Mouse (Mus musculus) liver, embryonic 13.5 days (tissue): ENCODE data around the gene Sphkap. TPM values are rescaled to one million over a fixed set of nuclear protein-coding genes. Genes with fewer than 3 reads are reported as not detected.

Experiments used
- ATAC-seq: fragments of 200-750 bp; cut with Nextera tagmentation; 2 replicates; pipeline ENCODE4 v1.8.0; 2017; ENCODE audit warnings: low read depth, mild to moderate bottlenecking, moderate number of reproducible peaks, moderate library complexity
- DNase-seq: peaks from one replicate; pipeline ENCODE4 v3.0.0; 2022
- H3K27ac ChIP-seq: fragments of 300-500 bp; sonication (generic); 2 replicates; pipeline ENCODE4 v1.5.1; 2015; ENCODE audit warnings: moderate library complexity, mild to moderate bottlenecking, inconsistent platforms
- H3K27me3 ChIP-seq: fragments of 300-500 bp; sonication (generic); 2 replicates; pipeline ENCODE4 v1.6.1; 2015; ENCODE audit warnings: mild to moderate bottlenecking, inconsistent platforms
- H3K36me3 ChIP-seq: fragments of 300-500 bp; sonication (generic); 2 replicates; pipeline ENCODE4 v1.6.1; 2015; ENCODE audit warnings: mild to moderate bottlenecking, inconsistent platforms
- H3K4me1 ChIP-seq: fragments of 300-500 bp; sonication (generic); replicated peaks from 2 replicates; pipeline ENCODE4 v1.6.1; 2015; ENCODE audit warnings: inconsistent platforms
- H3K4me2 ChIP-seq: fragments of 300-500 bp; sonication (generic); 2 replicates; pipeline ENCODE4 v1.6.1; 2015; ENCODE audit warnings: inconsistent platforms, mild to moderate bottlenecking, moderate library complexity
- H3K4me3 ChIP-seq: fragments of 300-500 bp; sonication (generic); replicated peaks from 2 replicates; pipeline ENCODE4 v1.5.1; 2015; ENCODE audit warnings: mild to moderate bottlenecking, inconsistent platforms
- H3K9ac ChIP-seq: fragments of 300-500 bp; sonication (generic); 2 replicates; pipeline ENCODE4 v1.6.1; 2015; ENCODE audit warnings: mild to moderate bottlenecking, inconsistent platforms
- H3K9me3 ChIP-seq: fragments of 300-500 bp; sonication (generic); replicated peaks from 2 replicates; pipeline ENCODE4 v1.6.1; 2016; ENCODE audit warnings: inconsistent platforms
- WGBS: fragments of 180-500 bp; shearing (Covaris S2); methylation state at CpG from one replicate; pipeline ENCODE4 v1.1.7; 2015; ENCODE audit not compliant: insufficient replicate concordance; 5-methylcytosine and 5-hydroxymethylcytosine counted together
- polyA plus RNA-seq: library from polyadenylated mRNA; unstranded; fragments of >200 nt; fragmentation: Nextera tagmentation; extraction: Ambion mirVana; gene quantifications from 2 replicates; pipeline ENCODE4 v1.2.1, GENCODE M21; 2015

Sphkap gene
- polyA plus RNA-seq, 1 experiment from 2014 or later, result 0.05 TPM

GRCm38 (mm10) chr1:83366456-83366855 is 41.5 kb downstream of the Sphkap start:
- ATAC-seq (no peak), DNase-seq (no peak)
- H3K4me2 ChIP-seq, result no peak overlapping the region
- H3K36me3 ChIP-seq, result no peaks in the 10 kb centered on the region
- no peaks in the 10 kb centered on the region for H3K4me1 ChIP-seq
- no peak overlapping the region for H3K4me3 ChIP-seq
- H3K27me3 ChIP-seq, result no peaks in the 10 kb centered on the region
- H3K9me3 ChIP-seq, result no peaks in the 10 kb centered on the region
- no peak overlapping the region for H3K9ac ChIP-seq
- H3K27ac ChIP-seq, result no peak overlapping the region
- 75% methylated on average over 5 of the region's 5 CpGs for WGBS

- no peaks in the 10 kb centered on the region for H3K4me1 ChIP-seq
- H3K27me3 ChIP-seq, result no peaks in the 10 kb centered on the region
- no peak for DNase-seq
- no peak overlapping the region for H3K4me2 ChIP-seq
- H3K9ac ChIP-seq, result no peak overlapping the region
- 48% methylated on average over 6 of the region's 6 CpGs for WGBS
- H3K36me3 ChIP-seq, result no peaks in the 10 kb centered on the region
- H3K4me3 ChIP-seq, result no peak overlapping the region
- no peak overlapping the region for H3K27ac ChIP-seq
- ATAC-seq, result no peak
- H3K9me3 ChIP-seq, result no peaks in the 10 kb centered on the region
Measured at GRCm38 (mm10) chr1:83362168-83362567, 45.8 kb downstream of the Sphkap start.

GRCm38 (mm10) chr1:83346453-83346852 is 61.5 kb downstream of the Sphkap start:
- Histone ChIP-seq H3K4me3 (no peak overlapping the region), H3K27me3 (no peaks in the 10 kb centered on the region), H3K9ac (no peak overlapping the region), H3K4me1 (no peaks in the 10 kb centered on the region), H3K36me3 (no peaks in the 10 kb centered on the region), H3K27ac (no peak overlapping the region), H3K4me2 (no peak overlapping the region), H3K9me3 (no peaks in the 10 kb centered on the region)
- DNase-seq (no peak), ATAC-seq (no peak)
- WGBS, result 61% methylated on average over 1 of the region's 1 CpGs

DNA sequence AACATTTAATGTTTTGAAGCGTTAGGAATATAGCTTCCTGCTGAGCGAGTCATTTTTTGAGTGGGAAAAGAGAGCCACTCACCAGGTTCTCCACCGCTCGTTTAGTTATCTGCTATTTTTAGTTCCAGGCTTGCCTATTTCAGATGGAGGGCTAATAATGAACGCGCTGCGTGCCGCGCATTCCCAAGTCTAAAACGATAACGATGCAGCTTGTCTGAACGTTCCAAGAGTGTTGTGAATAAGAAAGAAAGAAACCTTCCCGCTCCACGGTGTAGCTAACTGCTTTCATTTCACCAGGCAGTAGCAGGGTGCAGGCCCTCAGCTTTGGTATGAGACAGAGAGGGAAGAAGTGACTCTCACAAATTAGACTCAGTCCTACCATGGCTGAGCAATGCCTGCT is 62.4 kb downstream of the Sphkap start:
- Histone ChIP-seq H3K4me2 (no peak overlapping the region), H3K27ac (no peak overlapping the region), H3K4me3 (no peak overlapping the region), H3K9me3 (no peaks in the 10 kb centered on the region), H3K4me1 (no peaks in the 10 kb centered on the region), H3K27me3 (no peaks in the 10 kb centered on the region), H3K36me3 (no peaks in the 10 kb centered on the region), H3K9ac (no peak overlapping the region)
- WGBS, result 78% methylated on average over 14 of the region's 14 CpGs
- DNase-seq (no peak), ATAC-seq (no peak)

DNA sequence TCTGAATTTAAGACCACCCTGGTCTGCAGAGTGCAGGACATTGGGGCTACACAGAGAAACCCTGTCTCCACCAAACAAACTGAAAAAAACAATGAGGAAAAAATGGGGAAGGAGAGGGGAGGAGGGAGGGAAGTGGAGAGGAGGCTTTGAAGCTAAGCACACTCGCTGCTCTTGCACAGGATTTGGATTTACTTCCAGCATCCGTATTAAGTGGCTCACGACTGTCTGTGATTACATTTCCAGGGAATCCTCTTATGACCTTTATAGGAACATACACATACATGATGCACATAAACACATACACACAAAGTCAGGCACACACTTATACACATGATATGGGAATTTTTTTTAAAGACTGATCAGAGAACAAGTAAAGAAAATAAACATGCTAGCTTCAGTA is 62.9 kb downstream of the Sphkap start:
- Histone ChIP-seq H3K36me3 (no peaks in the 10 kb centered on the region), H3K27ac (no peak overlapping the region), H3K4me1 (no peaks in the 10 kb centered on the region), H3K4me2 (no peak overlapping the region), H3K9me3 (no peaks in the 10 kb centered on the region), H3K27me3 (no peaks in the 10 kb centered on the region), H3K9ac (no peak overlapping the region), H3K4me3 (no peak overlapping the region)
- WGBS, result 57% methylated on average over 3 of the region's 3 CpGs
- ATAC-seq (no peak), DNase-seq (no peak)

- Histone ChIP-seq H3K9ac (no peak overlapping the region), H3K4me2 (no peak overlapping the region), H3K4me3 (no peak overlapping the region), H3K27ac (no peak overlapping the region), H3K36me3 (no peaks in the 10 kb centered on the region), H3K27me3 (no peaks in the 10 kb centered on the region), H3K4me1 (no peaks in the 10 kb centered on the region), H3K9me3 (no peaks in the 10 kb centered on the region)
- DNase-seq, result no peak
- ATAC-seq, result no peak
- 78% methylated on average over 4 of the region's 4 CpGs for WGBS
Measured at GRCm38 (mm10) chr1:83342726-83343250, 65.2 kb downstream of the Sphkap start.

- no peak overlapping the region for H3K9ac ChIP-seq
- ATAC-seq (no peak), DNase-seq (no peak)
- no peak overlapping the region for H3K4me2 ChIP-seq
- no peaks in the 10 kb centered on the region for H3K36me3 ChIP-seq
- H3K4me1 ChIP-seq, result no peaks in the 10 kb centered on the region
- WGBS, result 53% methylated on average over 3 of the region's 3 CpGs
- H3K4me3 ChIP-seq, result no peak overlapping the region
- no peaks in the 10 kb centered on the region for H3K9me3 ChIP-seq
- H3K27me3 ChIP-seq, result no peaks in the 10 kb centered on the region
- H3K27ac ChIP-seq, result no peak overlapping the region
Measured at GRCm38 (mm10) chr1:83339358-83339757, 68.6 kb downstream of the Sphkap start.

GRCm38 (mm10) chr1:83316917-83317316 is 91.1 kb downstream of the Sphkap start:
- no peaks in the 10 kb centered on the region for H3K27me3 ChIP-seq
- ATAC-seq (no peak), DNase-seq (no peak)
- H3K27ac ChIP-seq, result no peak overlapping the region
- no peaks in the 10 kb centered on the region for H3K36me3 ChIP-seq
- no peak overlapping the region for H3K4me2 ChIP-seq
- 45% methylated on average over 4 of the region's 4 CpGs for WGBS
- H3K4me1 ChIP-seq, result no peaks in the 10 kb centered on the region
- H3K4me3 ChIP-seq, result no peak overlapping the region
- H3K9me3 ChIP-seq, result no peaks in the 10 kb centered on the region
- no peak overlapping the region for H3K9ac ChIP-seq

GRCm38 (mm10) chr1:83315146-83315545 is 92.9 kb downstream of the Sphkap start:
- no peak overlapping the region for H3K4me3 ChIP-seq
- H3K4me2 ChIP-seq, result no peak overlapping the region
- no peaks in the 10 kb centered on the region for H3K36me3 ChIP-seq
- no peak overlapping the region for H3K9ac ChIP-seq
- H3K9me3 ChIP-seq, result no peaks in the 10 kb centered on the region
- no peak overlapping the region for H3K27ac ChIP-seq
- no peaks in the 10 kb centered on the region for H3K4me1 ChIP-seq
- 60% methylated on average over 9 of the region's 9 CpGs for WGBS
- DNase-seq (no peak), ATAC-seq (no peak)
- no peaks in the 10 kb centered on the region for H3K27me3 ChIP-seq

GRCm38 (mm10) chr1:83311607-83312295 is 96.2 kb downstream of the Sphkap start:
- Histone ChIP-seq H3K27me3 (no peaks in the 10 kb centered on the region), H3K36me3 (no peaks in the 10 kb centered on the region), H3K9me3 (no peaks in the 10 kb centered on the region), H3K4me3 (no peak overlapping the region), H3K9ac (no peak overlapping the region), H3K4me1 (no peaks in the 10 kb centered on the region), H3K4me2 (no peak overlapping the region), H3K27ac (no peak overlapping the region)
- 65% methylated on average over 6 of the region's 6 CpGs for WGBS
- no peak for ATAC-seq
- DNase-seq, result no peak

GRCm38 (mm10) chr1:83297137-83298076 is 110.6 kb downstream of the Sphkap start:
- ATAC-seq, result no peak
- WGBS, result 63% methylated on average over 6 of the region's 6 CpGs

More at GRCm38 (mm10) chr1:83297137-83298076, 110.6 kb downstream of the Sphkap start:
- Histone ChIP-seq H3K27ac (no peak overlapping the region), H3K36me3 (no peaks in the 10 kb centered on the region), H3K4me2 (no peak overlapping the region), H3K27me3 (no peaks in the 10 kb centered on the region), H3K9me3 (no peaks in the 10 kb centered on the region), H3K4me1 (no peaks in the 10 kb centered on the region), H3K9ac (no peak overlapping the region), H3K4me3 (no peak overlapping the region)
- no peak for DNase-seq
